Mouse (Mus musculus) spleen, adult 2 months (tissue): ENCODE measurements around the gene Fzd2. TPM values are rescaled to one million over a fixed set of nuclear protein-coding genes. Genes with fewer than 3 reads are reported as not detected.

Experiments used
- DNase-seq, 2 experiments: peaks; one replicate each; pipeline versions ENCODE4 v3.0.0 to v3.0.0-alpha.2; 2012 to 2021; ENCODE audit warnings: low spot score in 2 of 2, low read depth in 1 of 2
- H3K27ac ChIP-seq: fragments of 200-500 bp; 2 replicates; pipeline ENCODE4 v1.5.1; 2012; ENCODE audit warnings: low read length, inconsistent platforms; ENCODE audit not compliant: insufficient read depth
- H3K27me3 ChIP-seq: fragments of 200-500 bp; 2 replicates; pipeline ENCODE4 v1.6.1; 2012; ENCODE audit warnings: mild to moderate bottlenecking, moderate library complexity, low read length, inconsistent platforms; ENCODE audit not compliant: control insufficient read depth, insufficient read depth
- H3K36me3 ChIP-seq: fragments of 200-500 bp; 2 replicates; pipeline ENCODE4 v1.6.1; 2012; ENCODE audit warnings: mild to moderate bottlenecking, low read length, inconsistent platforms; ENCODE audit not compliant: control insufficient read depth, insufficient read depth
- H3K4me1 ChIP-seq: fragments of 200-500 bp; 2 replicates; pipeline ENCODE4 v1.6.1; 2011; ENCODE audit warnings: inconsistent platforms; ENCODE audit not compliant: control insufficient read depth, insufficient read depth, insufficient read length
- H3K4me3 ChIP-seq: fragments of 200-500 bp; 2 replicates; pipeline ENCODE4 v1.5.1; 2011; ENCODE audit warnings: mild to moderate bottlenecking, inconsistent platforms; ENCODE audit not compliant: insufficient read depth, insufficient read length; ENCODE audit errors: extremely low read depth
- CTCF ChIP-seq: fragments of 200-500 bp; IDR thresholded peaks from 2 replicates; pipeline ENCODE4 v1.5.1; 2011; ENCODE audit warnings: mild to moderate bottlenecking, inconsistent platforms; ENCODE audit not compliant: insufficient read depth, insufficient read length, insufficient replicate concordance; ENCODE audit errors: extremely low read depth
- POLR2A ChIP-seq: fragments of 200-500 bp; IDR thresholded peaks from 2 replicates; pipeline ENCODE4 v1.6.1; 2011; ENCODE audit warnings: low read depth, low read length, inconsistent platforms
- WGBS: fragments of 180-500 bp; shearing (Covaris S2); methylation state at CpG from one replicate; pipeline ENCODE4 v1.1.7; 2018; 5-methylcytosine and 5-hydroxymethylcytosine counted together
- polyA plus RNA-seq: library from polyadenylated mRNA; depleted of rRNA; stranded (reverse); fragments of >200 nt; gene quantifications from 2 replicates; pipeline ENCODE4 v1.2.3, GENCODE M21; 2012; rRNA removed

Gene Fzd2
- polyA plus RNA-seq, 1 experiment: 2.9 TPM

DNA sequence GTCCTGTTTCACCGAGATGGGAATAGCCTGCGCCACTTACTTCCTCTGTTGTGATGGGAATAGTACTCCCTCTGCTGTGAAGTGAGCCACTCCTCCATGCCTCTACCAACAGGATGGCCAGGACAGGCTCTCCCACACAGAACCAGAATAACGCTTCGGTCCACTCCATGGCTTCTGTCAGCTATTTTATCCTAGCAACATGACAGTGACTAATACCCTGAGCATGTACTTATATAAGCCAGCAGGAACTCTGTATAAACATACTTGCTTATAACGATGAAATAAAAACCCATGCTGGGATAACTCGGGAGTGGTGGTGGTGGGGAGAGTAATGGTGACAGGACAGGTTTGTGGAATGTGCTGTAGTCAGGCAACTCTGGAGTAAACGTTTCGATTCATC, 51.7 kb downstream of the Fzd2 start:
- Histone ChIP-seq H3K36me3 (no peaks in the 10 kb centered on the region), H3K4me1 (no peaks in the 10 kb centered on the region), H3K27me3 (no peaks in the 10 kb centered on the region), H3K27ac (no peak overlapping the region), H3K4me3 (no peak overlapping the region)
- 82% methylated on average over 8 of the region's 8 CpGs for WGBS
- DNase-seq: no peak
- TF ChIP-seq CTCF: no peak
- no peak for TF ChIP-seq POLR2A

GRCm38 (mm10) chr11:102656326-102656926, 52.2 kb downstream of the Fzd2 start:
- WGBS: 16% methylated on average over 4 of the region's 4 CpGs
- no peak for DNase-seq
- H3K4me3 ChIP-seq: no peak overlapping the region
- H3K36me3 ChIP-seq: no peaks in the 10 kb centered on the region
- no peaks in the 10 kb centered on the region for H3K4me1 ChIP-seq
- TF ChIP-seq CTCF (no peak), POLR2A (no peak)
- no peaks in the 10 kb centered on the region for H3K27me3 ChIP-seq
- no peak overlapping the region for H3K27ac ChIP-seq

DNA sequence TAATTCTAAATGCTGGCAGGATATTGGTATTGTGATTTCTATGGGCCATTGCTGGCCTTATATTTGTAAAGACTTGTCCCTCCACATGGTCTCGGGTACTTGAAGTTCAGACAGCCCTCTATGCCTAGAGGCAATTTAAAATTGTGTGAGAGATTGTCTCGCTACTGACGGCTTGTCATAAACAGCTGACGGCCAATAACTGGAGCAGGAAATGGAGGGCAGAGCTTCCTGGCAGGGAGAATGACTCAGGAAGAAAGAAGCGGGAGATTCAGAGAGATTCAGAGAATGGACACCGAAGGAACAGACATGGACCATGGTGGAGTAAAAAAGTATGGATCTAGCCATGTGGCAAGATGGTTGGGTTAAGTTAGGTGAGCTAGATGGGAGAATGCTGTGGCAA, 52.7 kb downstream of the Fzd2 start:
- WGBS: 13% methylated on average over 6 of the region's 6 CpGs
- Histone ChIP-seq H3K27ac (no peak overlapping the region), H3K27me3 (no peaks in the 10 kb centered on the region), H3K36me3 (no peaks in the 10 kb centered on the region), H3K4me1 (no peaks in the 10 kb centered on the region), H3K4me3 (no peak overlapping the region)
- no peak for DNase-seq
- TF ChIP-seq POLR2A (no peak), CTCF (no peak)

Other genes with a start within 250 kb of the Fzd2 start
- gene Slc4a1, start 238.2 kb upstream of the Fzd2 start, polyA plus RNA-seq: 301 and 381 TPM in 2 replicates
- 3.6 and 4.0 TPM in 2 replicates for gene Rundc3a, start 211.0 kb upstream of the Fzd2 start, polyA plus RNA-seq
- gene Slc25a39, start 196.4 kb upstream of the Fzd2 start, polyA plus RNA-seq: 348 and 407 TPM in 2 replicates
- 232 and 240 TPM in 2 replicates for gene Grn, start 174.1 kb upstream of the Fzd2 start, polyA plus RNA-seq
- gene Fam171a2, start 156.7 kb upstream of the Fzd2 start, polyA plus RNA-seq: 4.1 and 5.2 TPM in 2 replicates
- gene Itga2b, start 134.3 kb upstream of the Fzd2 start, polyA plus RNA-seq: 60.4 and 60.8 TPM in 2 replicates
- gene Gpatch8, start 48.0 kb upstream of the Fzd2 start, polyA plus RNA-seq: 12.3 and 13.6 TPM in 2 replicates
- 0.27 TPM in 1 of 2 replicates, not detected in the other for gene Gm11627, start 24.9 kb upstream of the Fzd2 start, polyA plus RNA-seq
- gene Meioc, start 59.3 kb downstream of the Fzd2 start, polyA plus RNA-seq: not detected in 2 replicates
- 2.6 and 3.2 TPM in 2 replicates for gene Ccdc43, start 93.4 kb downstream of the Fzd2 start, polyA plus RNA-seq
- gene Adam11, start 157.0 kb downstream of the Fzd2 start, polyA plus RNA-seq: 11.7 and 12.1 TPM in 2 replicates
- 0.87 and 0.96 TPM in 2 replicates for gene Gjc1, start 215.3 kb downstream of the Fzd2 start, polyA plus RNA-seq
- gene Higd1b, start 231.5 kb downstream of the Fzd2 start, polyA plus RNA-seq: 0.15 TPM in 1 of 2 replicates, not detected in the other